Mouse (Mus musculus): ENCODE measurements around the gene Psap.

Psap gene

GRCm38 (mm10) chr10:60263351-60263750 lies 14.1 kb upstream of the Psap start:
- DNase-seq (ENCODE audit: low spot score in 2 of 2) = no peak

- DNase-seq (ENCODE audit: low spot score in 2 of 2) = no peak
Observed at GRCm38 (mm10) chr10:60265252-60265651, 12.2 kb upstream of the Psap start.

GRCm38 (mm10) chr10:60266842-60267401 lies 10.5 kb upstream of the Psap start:
- DNase-seq (ENCODE audit: low spot score in 2 of 2) = no peak

- no peak for DNase-seq (ENCODE audit: low spot score in 2 of 2)
Observed at GRCm38 (mm10) chr10:60268738-60269137, 8.7 kb upstream of the Psap start.

GRCm38 (mm10) chr10:60269141-60270064 lies 8.0 kb upstream of the Psap start:
- DNase-seq (ENCODE audit: low spot score in 2 of 2) = no peak

- no peak for DNase-seq (ENCODE audit: low spot score in 2 of 2)
Observed at GRCm38 (mm10) chr10:60271015-60271414, 6.4 kb upstream of the Psap start.

GRCm38 (mm10) chr10:60272241-60272640 lies 5.2 kb upstream of the Psap start:
- no peak for DNase-seq (ENCODE audit: low spot score in 2 of 2)

GRCm38 (mm10) chr10:60273382-60273781 lies 4.0 kb upstream of the Psap start:
- no peak for DNase-seq (ENCODE audit: low spot score in 2 of 2)

- DNase-seq (ENCODE audit: low spot score in 2 of 2) = no peak
Observed at GRCm38 (mm10) chr10:60278006-60278399, 576 bp downstream of the Psap start.

GRCm38 (mm10) chr10:60278786-60279185 lies 1.4 kb downstream of the Psap start:
- DNase-seq (ENCODE audit: low spot score in 2 of 2) = no peak

GRCm38 (mm10) chr10:60279290-60279940 lies 2.0 kb downstream of the Psap start:
- DNase-seq (ENCODE audit: low spot score in 2 of 2) = no peak

GRCm38 (mm10) chr10:60279941-60280301 lies 2.5 kb downstream of the Psap start:
- no peak for DNase-seq (ENCODE audit: low spot score in 2 of 2)

- no peak for DNase-seq (ENCODE audit: low spot score in 2 of 2)
Observed at GRCm38 (mm10) chr10:60280353-60280752, 2.9 kb downstream of the Psap start.

- no peak for DNase-seq (ENCODE audit: low spot score in 2 of 2)
Observed at GRCm38 (mm10) chr10:60281571-60282050, 4.2 kb downstream of the Psap start.

GRCm38 (mm10) chr10:60282116-60283014 lies 4.9 kb downstream of the Psap start:
- no peak for DNase-seq (ENCODE audit: low spot score in 2 of 2)

GRCm38 (mm10) chr10:60284248-60284647 lies 6.8 kb downstream of the Psap start:
- no peak for DNase-seq (ENCODE audit: low spot score in 2 of 2)

GRCm38 (mm10) chr10:60284676-60285111 lies 7.3 kb downstream of the Psap start:
- DNase-seq (ENCODE audit: low spot score in 2 of 2) = no peak

- DNase-seq (ENCODE audit: low spot score in 2 of 2) = no peak
Observed at GRCm38 (mm10) chr10:60285183-60285582, 7.8 kb downstream of the Psap start.

GRCm38 (mm10) chr10:60285676-60286372 lies 8.4 kb downstream of the Psap start:
- peak in 1 of 2 experiments; percentile 56 for DNase-seq (ENCODE audit: low spot score in 2 of 2)

GRCm38 (mm10) chr10:60286546-60286945 lies 9.1 kb downstream of the Psap start:
- DNase-seq (ENCODE audit: low spot score in 2 of 2) = no peak

GRCm38 (mm10) chr10:60287161-60287560 lies 9.7 kb downstream of the Psap start:
- no peak for DNase-seq (ENCODE audit: low spot score in 2 of 2)

All from cerebellum, postnatal 4 days (tissue).